Mouse (Mus musculus) C2C12 (cell line): ENCODE data around the gene Wars2. TPM values are rescaled to one million over a fixed set of nuclear protein-coding genes. Genes with fewer than 3 reads are reported as not detected.

Experiments used
- H3K27me3 ChIP-seq: one replicate; pipeline ENCODE4 v1.6.1; 2011; ENCODE audit not compliant: control insufficient read depth, insufficient read depth, insufficient read length
- H3K36me3 ChIP-seq: one replicate; pipeline ENCODE4 v1.6.1; 2011; ENCODE audit not compliant: control insufficient read depth, insufficient read depth
- H3K4me3 ChIP-seq: one replicate; pipeline ENCODE4 v1.5.1; 2011; ENCODE audit warnings: mild to moderate bottlenecking, control low read depth; ENCODE audit not compliant: poor library complexity, insufficient read depth, severe bottlenecking
- H3K79me2 ChIP-seq: one replicate; pipeline ENCODE4 v1.6.1; 2011; ENCODE audit not compliant: control insufficient read depth, insufficient read depth
- H3K79me3 ChIP-seq: one replicate; pipeline ENCODE4 v1.6.1; 2011; ENCODE audit warnings: low read depth, control low read depth
- H3ac ChIP-seq: one replicate; pipeline ENCODE3; 2011; ENCODE audit warnings: low read depth; ENCODE audit not compliant: control insufficient read depth, insufficient read length
- CEBPB ChIP-seq: IDR thresholded peaks from one replicate; pipeline ENCODE4 v1.6.1; 2011; ENCODE audit warnings: low read depth, mild to moderate bottlenecking, control low read depth, moderate library complexity
- CTCF ChIP-seq: IDR thresholded peaks from one replicate; pipeline ENCODE4 v1.5.1; 2011; ENCODE audit not compliant: control insufficient read depth, insufficient read depth, insufficient read length
- FOSL1 ChIP-seq: IDR thresholded peaks from one replicate; pipeline ENCODE4 v1.8.0; 2011; ENCODE audit warnings: mild to moderate bottlenecking, low read length; ENCODE audit not compliant: poor library complexity, insufficient read depth, severe bottlenecking
- MAX ChIP-seq: IDR thresholded peaks from one replicate; pipeline ENCODE4 v1.6.1; 2011; ENCODE audit warnings: mild to moderate bottlenecking, control low read depth
- MYOD1 ChIP-seq: IDR thresholded peaks from one replicate; pipeline ENCODE4 v1.6.1; 2011; ENCODE audit warnings: low read depth; ENCODE audit not compliant: control insufficient read depth, insufficient read length
- MYOG ChIP-seq: IDR thresholded peaks from one replicate; pipeline ENCODE4 v1.6.1; 2011; ENCODE audit not compliant: control insufficient read depth, insufficient read length; ENCODE audit errors: extremely low read depth
- USF1 ChIP-seq: IDR thresholded peaks from one replicate; pipeline ENCODE4 v1.6.1; 2011; ENCODE audit warnings: low read depth, mild to moderate bottlenecking, control low read depth, moderate library complexity
- polyA plus RNA-seq: library from polyadenylated mRNA; unstranded; fragments of >200 nt; fragmentation: generic; extraction: Trizol; gene quantifications from one replicate; pipeline ENCODE4 v1.2.1, GENCODE M21; 2012; ENCODE audit warnings: missing spikeins

Gene Wars2
- polyA plus RNA-seq, 1 experiment = 5.1 TPM

GRCm38 (mm10) chr3:99156286-99156685, 15.4 kb downstream of the Wars2 start:
- no peak overlapping the region for H3K4me3 ChIP-seq
- peaks cover 14% of the 10 kb centered on the region for H3K79me3 ChIP-seq
- H3K36me3 ChIP-seq = peaks cover 4% of the 10 kb centered on the region
- TF ChIP-seq FOSL1 (no peak), CEBPB (no peak), USF1 (no peak), MYOD1 (no peak), MYOG (no peak), CTCF (no peak), MAX (no peak)
- H3K27me3 ChIP-seq = no peaks in the 10 kb centered on the region
- no peak overlapping the region for H3ac ChIP-seq
- H3K79me2 ChIP-seq = peaks cover 10% of the 10 kb centered on the region

DNA sequence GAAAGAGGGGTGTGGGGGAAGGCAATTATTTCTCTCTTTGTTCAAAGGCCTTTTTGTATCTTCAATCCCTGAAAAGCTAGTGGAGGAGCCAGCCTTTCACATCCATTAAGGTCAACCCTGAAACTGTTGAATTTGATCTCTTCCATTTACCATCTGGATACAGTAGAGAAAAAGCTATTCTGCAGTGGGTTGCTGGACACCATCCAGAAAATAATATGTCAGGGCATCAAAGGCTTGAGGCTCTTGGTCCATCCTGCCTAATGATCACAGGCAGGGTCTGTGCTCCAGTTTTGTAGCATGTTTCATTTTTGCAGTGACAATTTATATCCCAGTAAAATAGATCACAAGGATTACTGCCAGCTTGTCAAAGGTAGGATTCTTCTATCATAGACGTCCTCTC, 16.1 kb downstream of the Wars2 start:
- Histone ChIP-seq H3K27me3 (no peaks in the 10 kb centered on the region), H3K79me3 (peaks cover 12% of the 10 kb centered on the region), H3K36me3 (peaks cover 4% of the 10 kb centered on the region), H3K4me3 (no peak overlapping the region), H3ac (no peak overlapping the region), H3K79me2 (peaks cover 3% of the 10 kb centered on the region)
- TF ChIP-seq USF1 (no peak), MYOD1 (no peak), MYOG (no peak), CEBPB (no peak), MAX (no peak), FOSL1 (no peak), CTCF (no peak)

- TF ChIP-seq CTCF = no peak
- TF ChIP-seq MYOD1 = no peak
- no peak for TF ChIP-seq FOSL1
- no peak for TF ChIP-seq USF1
- TF ChIP-seq MAX = no peak
- TF ChIP-seq CEBPB = no peak
- TF ChIP-seq MYOG = no peak
- Histone ChIP-seq H3K79me3 (peaks cover 9% of the 10 kb centered on the region), H3K36me3 (peaks cover 4% of the 10 kb centered on the region), H3K79me2 (peaks cover 4% of the 10 kb centered on the region), H3K4me3 (no peak overlapping the region), H3ac (no peak overlapping the region), H3K27me3 (no peaks in the 10 kb centered on the region)
These were observed 16.7 kb downstream of the Wars2 start for GRCm38 (mm10) chr3:99157451-99158015.

DNA sequence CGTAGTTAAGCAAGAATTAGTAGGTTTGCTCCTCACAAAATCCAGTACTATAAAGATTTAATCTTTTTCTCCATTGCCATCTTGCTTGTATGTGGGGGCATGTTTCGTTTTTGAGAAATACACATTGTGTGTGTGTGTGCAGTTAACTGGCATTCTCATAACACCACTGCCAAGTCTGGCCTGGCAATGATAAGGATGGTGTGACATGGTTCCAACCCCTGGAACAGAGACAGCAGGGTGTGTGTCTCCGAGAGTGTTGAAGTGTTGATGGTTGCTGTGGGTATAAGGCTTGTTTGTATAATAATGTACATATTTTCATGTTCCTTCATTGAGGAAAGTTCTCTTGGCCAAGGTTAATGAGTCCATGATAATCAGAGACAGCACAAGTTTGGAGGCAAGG, 19.1 kb downstream of the Wars2 start:
- Histone ChIP-seq H3K4me3 (no peak overlapping the region), H3K36me3 (peaks cover 4% of the 10 kb centered on the region), H3K27me3 (no peaks in the 10 kb centered on the region), H3K79me3 (peaks cover 6% of the 10 kb centered on the region), H3K79me2 (peaks cover 20% of the 10 kb centered on the region), H3ac (no peak overlapping the region)
- TF ChIP-seq MYOD1 (no peak), MYOG (no peak), FOSL1 (no peak), CTCF (no peak), MAX (no peak)

GRCm38 (mm10) chr3:99162191-99162590, 21.3 kb downstream of the Wars2 start:
- Histone ChIP-seq H3K79me2 (peaks cover 20% of the 10 kb centered on the region), H3K36me3 (peaks cover 4% of the 10 kb centered on the region), H3K27me3 (no peaks in the 10 kb centered on the region), H3ac (no peak overlapping the region), H3K79me3 (peaks cover 4% of the 10 kb centered on the region), H3K4me3 (no peak overlapping the region)
- TF ChIP-seq CTCF (no peak), MYOG (no peak), MAX (no peak)

DNA sequence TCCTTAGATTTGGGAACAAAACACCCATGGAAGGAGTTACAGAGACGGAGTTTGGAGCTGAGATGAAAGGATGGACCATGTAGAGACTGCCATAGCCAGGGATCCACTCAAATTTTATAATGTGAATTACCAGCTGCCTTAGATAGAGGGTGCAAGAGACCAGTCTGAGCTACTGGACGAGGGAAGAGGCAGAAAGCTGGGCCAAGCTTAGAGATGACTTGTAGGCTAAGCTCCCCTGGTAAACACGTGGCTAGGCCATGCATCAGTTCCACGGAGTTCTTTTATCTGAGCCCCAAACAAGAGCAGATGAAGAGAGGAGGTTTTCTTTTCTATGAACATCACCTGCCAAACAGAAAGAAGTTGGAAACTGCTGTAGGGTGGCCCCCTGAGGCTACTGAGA, 26.9 kb downstream of the Wars2 start:
- no peaks in the 10 kb centered on the region for H3K36me3 ChIP-seq
- H3K79me3 ChIP-seq = peaks cover under 1% of the 10 kb centered on the region
- no peak overlapping the region for H3K4me3 ChIP-seq
- no peak for TF ChIP-seq FOSL1
- TF ChIP-seq MYOD1 = no peak
- no peak for TF ChIP-seq MYOG
- TF ChIP-seq CTCF = no peak
- TF ChIP-seq MAX = no peak
- no peak for TF ChIP-seq CEBPB
- TF ChIP-seq USF1 = no peak
- peaks cover 14% of the 10 kb centered on the region for H3K79me2 ChIP-seq
- no peaks in the 10 kb centered on the region for H3K27me3 ChIP-seq
- no peak overlapping the region for H3ac ChIP-seq
